Mouse (Mus musculus): ENCODE results near the gene Hsd17b10.

Hsd17b10 gene

DNA sequence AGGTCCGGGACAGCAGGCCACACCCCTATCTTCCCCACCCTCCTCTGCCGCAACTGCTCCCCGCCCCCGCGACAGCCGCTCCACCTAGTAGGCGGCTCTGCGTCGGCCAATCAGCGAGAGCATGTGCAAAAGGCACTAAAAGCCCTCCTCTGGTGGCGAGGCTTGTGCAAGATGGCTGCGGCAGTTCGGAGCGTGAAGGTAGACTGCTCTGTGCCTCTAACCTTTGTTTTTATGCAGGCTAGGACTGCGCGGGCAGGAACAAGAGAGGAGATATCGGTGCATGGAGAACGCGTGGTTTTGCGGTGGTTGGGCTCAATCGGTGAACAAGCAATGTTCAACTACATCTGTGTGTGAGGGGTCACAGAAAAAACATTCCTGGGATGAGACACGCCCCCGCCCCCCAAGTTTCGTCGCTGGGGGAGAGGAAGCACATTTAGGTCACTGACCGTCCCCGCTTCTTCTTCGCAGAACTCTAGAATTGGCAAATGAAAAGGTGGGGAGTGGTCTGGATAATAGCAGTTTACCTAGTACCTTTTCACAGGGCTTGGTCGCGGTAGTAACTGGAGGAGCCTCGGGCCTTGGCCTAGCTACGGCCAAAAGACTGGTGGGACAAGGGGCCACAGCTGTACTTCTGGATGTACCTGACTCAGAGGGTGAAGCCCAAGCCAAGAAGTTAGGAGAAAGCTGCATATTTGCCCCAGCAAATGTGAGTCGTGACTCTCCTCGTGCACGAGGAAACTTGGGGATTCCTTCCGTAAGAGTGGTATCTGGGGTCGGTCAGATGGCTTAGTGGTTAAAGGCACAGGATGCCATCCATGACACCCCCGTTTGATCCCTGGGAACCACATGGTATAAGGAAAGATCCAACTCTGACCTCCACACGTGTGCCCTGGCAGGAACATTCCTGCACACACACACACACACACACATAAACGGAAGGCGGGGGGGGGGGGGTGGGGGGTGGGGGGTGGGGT, at the start of gene Hsd17b10:
Hsd17b10 (plus strand) TSS at position 109 of the 974 bp plus-strand sequence.
- DNase-seq (ENCODE audit: low spot score) = peak; percentile 81

DNA sequence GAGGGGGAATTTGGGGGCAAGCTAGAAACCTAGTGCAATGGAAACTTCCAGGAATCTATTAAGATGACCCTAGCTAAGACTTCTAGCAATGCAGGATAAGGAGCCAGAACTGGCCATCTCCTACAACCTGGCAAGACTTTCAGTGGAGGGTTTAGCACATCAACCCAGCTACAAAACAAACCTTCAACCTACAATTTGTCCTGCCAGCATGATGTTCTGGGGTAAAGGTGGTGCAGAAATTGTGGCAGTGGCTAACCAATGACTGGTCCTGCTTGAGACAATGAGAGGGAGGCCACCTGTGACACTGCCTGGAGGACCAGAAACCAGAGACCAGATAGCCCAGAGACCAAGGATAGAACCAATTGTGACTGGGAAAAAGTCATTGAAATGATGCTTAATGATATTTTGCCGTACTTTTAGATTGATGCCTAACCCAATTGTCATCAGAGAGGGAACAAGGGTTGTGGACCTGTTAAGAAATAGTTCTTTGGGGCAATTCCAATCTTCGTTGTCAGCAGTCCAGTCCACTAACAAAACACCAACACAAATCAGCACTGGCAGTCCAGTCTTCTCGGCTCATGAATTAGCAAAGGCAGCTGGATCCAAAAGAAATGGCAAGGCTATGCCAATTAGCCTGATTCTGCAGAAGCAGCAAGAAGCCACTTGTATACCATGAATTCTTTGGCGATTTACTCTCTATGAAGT, 2.5 kb upstream of the Hsd17b10 start:
- no peak for DNase-seq (ENCODE audit: low spot score)

DNA sequence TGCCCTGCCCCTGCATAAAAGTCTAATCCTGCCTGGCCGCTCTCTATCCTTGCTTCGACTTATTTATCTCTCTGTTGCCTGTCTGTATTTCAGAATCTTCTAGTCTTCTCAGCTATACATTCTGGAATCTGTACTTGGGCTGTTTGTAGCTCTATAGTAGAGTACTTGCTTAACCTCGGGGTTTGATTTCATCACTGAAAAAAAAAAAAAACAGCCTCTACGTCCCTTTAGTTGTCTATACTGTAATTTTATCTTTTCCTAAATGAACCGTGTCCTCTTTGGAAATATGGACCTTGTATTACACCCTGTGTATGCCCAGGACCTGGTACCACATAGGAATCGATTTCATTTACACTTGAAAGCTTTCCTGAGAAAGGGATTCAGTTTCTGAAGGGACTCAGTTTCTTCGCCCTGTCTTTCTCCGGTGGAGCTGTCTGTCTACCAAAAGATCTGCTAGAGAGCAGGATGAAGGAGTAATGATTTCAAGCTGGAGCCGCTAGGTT, 412 bp upstream of the Hsd17b10 start:
- no peak for DNase-seq (ENCODE audit: low spot score)

DNA sequence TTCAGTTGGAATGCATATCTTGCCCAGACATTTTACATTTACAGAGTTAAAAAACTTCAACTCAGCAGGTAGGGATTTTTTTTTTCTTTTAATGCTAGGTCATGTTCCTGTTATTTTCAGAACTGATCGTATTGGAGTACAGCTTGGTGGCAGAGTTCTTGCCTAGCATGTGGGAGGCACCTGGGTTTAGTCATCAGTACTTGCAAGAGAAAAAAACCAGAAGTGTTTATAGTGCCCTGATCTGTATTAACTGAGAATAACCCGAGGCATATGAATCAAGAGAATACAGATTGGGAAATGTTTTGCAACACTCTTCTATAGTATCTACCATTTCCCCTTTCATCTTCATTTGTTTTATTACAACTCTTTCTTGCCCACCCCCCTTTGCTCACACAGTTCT, 1.2 kb downstream of the Hsd17b10 start:
- DNase-seq (ENCODE audit: low spot score) = no peak

DNA sequence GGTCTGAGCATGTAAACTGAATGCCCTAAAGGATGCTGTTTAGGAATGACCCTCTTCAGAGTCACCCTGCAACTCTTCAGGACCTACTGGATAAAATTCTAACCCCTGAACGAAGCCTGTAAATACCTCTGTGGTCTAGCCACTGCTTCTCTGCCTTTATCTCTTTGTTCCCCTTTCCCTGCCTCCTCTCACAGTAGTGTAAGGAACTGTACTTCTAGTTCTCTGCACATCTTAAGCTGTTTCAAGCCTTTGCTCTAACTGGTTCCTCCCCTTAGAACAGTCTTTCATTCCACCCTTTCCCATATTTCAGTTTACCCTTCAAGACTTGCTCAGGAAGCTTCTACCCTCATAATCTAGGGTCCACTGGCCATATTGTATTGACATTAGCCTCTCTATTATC, 6.2 kb downstream of the Hsd17b10 start:
- DNase-seq (ENCODE audit: low spot score) = no peak

DNA sequence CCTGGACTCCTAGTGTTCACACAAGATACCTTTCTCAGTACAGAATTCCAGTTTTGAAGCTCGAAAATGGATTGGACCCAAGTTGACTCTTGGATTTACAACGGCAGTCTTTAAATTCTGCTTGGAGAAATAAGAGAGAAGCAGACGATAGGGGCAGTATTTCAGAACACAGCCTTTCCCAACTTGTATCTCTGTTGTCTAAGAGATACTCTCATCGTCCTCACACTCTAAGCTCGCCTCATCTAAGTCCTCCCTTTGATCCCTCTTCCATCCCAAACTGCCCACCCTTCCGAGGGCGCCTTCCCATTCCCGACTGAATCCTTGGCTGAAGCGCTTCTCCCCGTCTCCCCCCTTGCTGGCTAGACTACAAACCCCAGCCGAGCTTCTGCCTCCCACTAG, 14.1 kb downstream of the Hsd17b10 start:
- DNase-seq (ENCODE audit: low spot score) = peak; percentile 30

DNA sequence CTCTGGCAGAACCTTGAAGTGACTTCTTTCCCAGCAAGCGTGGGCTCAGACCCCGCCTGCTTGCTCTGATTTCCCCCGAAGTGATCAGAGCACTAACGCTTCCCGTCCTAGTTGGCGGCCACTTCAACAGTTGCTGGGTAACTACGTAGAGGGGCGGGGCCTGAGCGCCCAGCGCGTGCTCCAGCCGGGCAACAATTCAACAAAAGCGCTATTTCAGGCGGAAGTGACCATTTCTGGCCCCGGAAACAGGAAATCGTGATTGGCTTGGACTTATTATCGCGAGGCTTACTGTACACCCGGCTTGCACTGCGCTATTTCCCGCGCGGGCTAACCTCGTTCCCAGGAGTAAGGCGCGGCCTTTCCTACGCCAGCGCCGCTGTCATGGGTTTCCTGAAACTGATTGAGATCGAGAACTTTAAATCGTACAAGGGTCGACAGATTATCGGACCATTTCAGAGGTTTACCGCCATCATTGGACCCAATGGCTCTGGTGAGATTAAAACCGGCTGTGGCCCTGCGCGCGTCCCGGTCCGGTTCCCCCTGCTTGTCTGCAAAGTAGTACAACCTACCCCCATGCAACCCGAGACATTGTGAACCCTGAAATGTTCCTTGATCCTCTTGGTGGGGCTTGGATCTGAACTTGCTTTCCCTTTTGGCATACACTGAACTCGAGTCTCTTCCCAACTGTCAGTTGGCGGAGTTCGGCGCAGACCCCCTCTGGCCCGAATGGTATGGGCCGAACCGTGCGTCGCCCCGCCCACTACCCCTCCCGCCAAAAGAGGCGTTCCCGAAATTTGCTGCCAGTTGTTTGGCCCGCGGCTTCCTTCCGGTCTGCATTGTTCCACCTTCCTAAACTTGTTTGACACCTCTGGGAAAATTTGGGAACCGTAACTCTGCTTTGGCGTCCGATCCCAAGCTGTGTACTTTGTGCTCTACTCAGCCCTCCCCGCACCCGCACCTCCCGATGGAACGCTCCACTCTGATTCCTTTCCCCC, 14.8 kb downstream of the Hsd17b10 start, which contains the start of the genes Ribc1 and Smc1a:
Ribc1 (minus strand) TSS at position 145 of the 995 bp plus-strand sequence.
Smc1a (plus strand) TSS at position 278 of the 995 bp plus-strand sequence.
- peak; percentile 94 for DNase-seq (ENCODE audit: low spot score)

DNA sequence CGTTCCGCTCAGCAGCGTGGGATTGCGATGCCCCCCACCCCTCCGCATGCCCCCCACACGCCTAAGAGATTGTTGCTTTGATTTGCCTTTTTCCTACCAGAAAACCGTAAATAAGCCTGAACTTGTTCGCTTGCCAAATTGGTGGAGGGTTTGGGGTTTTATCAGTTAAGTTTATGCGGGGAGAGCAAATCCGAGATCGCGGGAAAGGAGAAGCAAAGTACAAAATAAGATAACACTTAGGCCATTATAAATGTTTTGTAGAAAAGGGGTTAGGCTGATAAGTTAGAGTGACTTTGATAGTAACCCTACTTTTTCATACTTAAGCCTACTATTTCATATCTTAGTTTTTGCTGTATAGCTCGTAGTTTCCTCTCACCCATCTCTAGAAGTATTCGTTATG, 15.5 kb downstream of the Hsd17b10 start:
- no peak for DNase-seq (ENCODE audit: low spot score)

DNA sequence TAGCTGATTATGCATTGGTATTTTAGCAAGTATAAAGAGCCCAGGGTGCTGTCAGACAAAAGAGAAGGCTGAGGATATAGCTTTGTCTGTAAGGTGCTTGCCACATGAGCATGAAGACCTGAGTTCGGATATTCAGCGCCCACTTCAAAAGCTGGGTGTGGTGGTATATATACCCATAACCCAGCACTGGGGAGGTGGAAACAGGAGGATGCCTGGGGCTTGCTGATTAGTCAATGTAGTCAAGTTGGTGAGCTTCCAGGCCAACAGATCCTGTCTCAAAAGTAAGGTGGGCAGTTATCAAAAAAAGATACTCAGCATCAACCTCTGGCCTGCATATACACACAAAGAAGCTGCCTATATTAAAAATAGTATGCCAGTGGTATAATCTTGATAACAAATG, 17.6 kb downstream of the Hsd17b10 start:
- DNase-seq (ENCODE audit: low spot score) = no peak

DNA sequence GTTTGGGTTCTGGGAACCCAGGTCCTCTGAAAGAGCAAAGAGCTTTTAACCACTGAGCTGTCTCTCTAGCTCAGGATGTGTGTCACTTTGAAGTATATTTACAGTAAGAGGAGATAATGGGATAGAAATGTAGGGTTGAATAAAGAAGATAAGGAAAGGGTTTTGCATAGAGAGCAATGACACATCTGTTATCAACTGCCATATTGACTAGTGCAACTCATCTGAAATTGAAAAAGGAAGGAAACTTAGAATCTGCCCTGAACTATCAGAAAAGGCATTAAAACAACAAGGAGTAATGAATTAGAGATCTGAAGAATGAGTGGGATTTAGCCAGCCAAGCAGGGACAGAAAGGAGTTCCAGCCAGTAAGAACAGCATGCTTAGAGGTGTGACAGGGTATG, 38.2 kb downstream of the Hsd17b10 start:
- DNase-seq (ENCODE audit: low spot score) = no peak

DNA sequence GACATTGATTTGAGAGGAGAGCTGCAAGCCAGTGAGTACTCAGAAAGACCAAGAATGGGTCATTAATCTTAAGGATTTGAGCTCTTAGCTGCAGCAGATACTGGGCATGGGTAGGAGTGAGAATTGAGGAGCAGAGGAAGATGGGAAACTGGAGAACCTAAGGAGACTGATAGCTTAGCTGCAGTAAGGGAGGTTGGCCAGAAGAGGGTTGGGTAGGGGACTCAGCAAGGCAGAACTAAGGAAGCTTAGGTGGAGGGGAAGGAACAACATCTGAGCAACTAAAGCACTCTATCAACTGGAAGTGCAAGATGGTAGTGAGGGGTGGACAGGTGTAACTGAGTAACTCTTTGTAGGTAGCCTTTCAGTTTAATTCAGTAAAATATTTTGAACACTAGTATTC, 45.6 kb downstream of the Hsd17b10 start:
- no peak for DNase-seq (ENCODE audit: low spot score)

DNA sequence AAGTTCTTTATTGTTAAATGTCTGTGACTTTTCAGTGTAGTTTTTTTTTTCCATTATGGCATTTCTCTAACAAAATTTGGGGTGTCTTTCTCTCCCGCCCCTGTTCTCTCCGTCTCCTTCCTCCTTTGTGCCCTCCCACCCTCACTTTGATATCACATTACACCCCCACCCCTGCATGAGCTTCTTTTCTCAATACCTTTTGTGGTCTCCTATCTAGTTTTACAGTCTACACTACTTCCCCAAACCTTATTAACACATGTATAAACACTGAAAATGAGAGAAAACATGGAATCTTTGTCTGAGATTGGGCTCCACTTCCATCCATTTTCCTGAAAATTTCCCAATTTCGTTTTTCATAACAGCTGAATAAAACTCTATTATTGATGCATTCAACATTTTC, 50.9 kb downstream of the Hsd17b10 start:
- no peak for DNase-seq (ENCODE audit: low spot score)

Measured in MN1 (cell line).